Mouse (Mus musculus) brain, embryonic 14.5 days (tissue): ENCODE data around the gene Mael. TPM values are rescaled to one million over a fixed set of nuclear protein-coding genes. Genes with fewer than 3 reads are reported as not detected.

ENCODE experiments used
- DNase-seq: peaks from one replicate; pipeline ENCODE4 v3.0.0-alpha.2; 2011; ENCODE audit warnings: low read depth
- CTCF ChIP-seq: fragments of 200-500 bp; IDR thresholded peaks from 2 replicates; pipeline ENCODE4 v1.5.1; 2012; ENCODE audit warnings: inconsistent platforms, mild to moderate bottlenecking, moderate library complexity, borderline replicate concordance; ENCODE audit not compliant: insufficient read depth, insufficient read length; ENCODE audit errors: extremely low read depth
- POLR2A ChIP-seq: fragments of 200-500 bp; IDR thresholded peaks from 2 replicates; pipeline ENCODE4 v1.6.1; 2012; ENCODE audit warnings: mild to moderate bottlenecking, inconsistent platforms, borderline replicate concordance; ENCODE audit not compliant: poor library complexity, insufficient read depth, insufficient read length, severe bottlenecking; ENCODE audit errors: extremely low read depth
- polyA plus RNA-seq: library from polyadenylated mRNA; depleted of rRNA; stranded (reverse); fragments of >200 nt; gene quantifications from 2 replicates; pipeline ENCODE4 v1.2.3, GENCODE M21; 2012

Mael gene
- polyA plus RNA-seq, 1 experiment: 0.08 TPM

- TF ChIP-seq CTCF (no peak), POLR2A (no peak)
- DNase-seq: no peak
Measured at GRCm38 (mm10) chr1:166266918-166267317, 28.4 kb upstream of the Mael start.

- no peak for DNase-seq
- TF ChIP-seq POLR2A (no peak), CTCF (no peak)
Measured at GRCm38 (mm10) chr1:166266001-166266705, 27.6 kb upstream of the Mael start.

GRCm38 (mm10) chr1:166259526-166259925, 21.0 kb upstream of the Mael start:
- no peak for TF ChIP-seq CTCF
- no peak for TF ChIP-seq POLR2A
- DNase-seq: peak; percentile 20

GRCm38 (mm10) chr1:166256898-166257297, 18.4 kb upstream of the Mael start:
- TF ChIP-seq POLR2A: no peak
- no peak for TF ChIP-seq CTCF
- DNase-seq: no peak

- DNase-seq: peak; percentile 46
- TF ChIP-seq CTCF (no peak), POLR2A (no peak)
Measured at GRCm38 (mm10) chr1:166256302-166256701, 17.8 kb upstream of the Mael start.

- TF ChIP-seq POLR2A (no peak), CTCF (no peak)
- DNase-seq: peak; percentile 35
Measured at GRCm38 (mm10) chr1:166255651-166256050, 17.1 kb upstream of the Mael start.

GRCm38 (mm10) chr1:166255091-166255490, 16.5 kb upstream of the Mael start:
- no peak for TF ChIP-seq CTCF
- no peak for TF ChIP-seq POLR2A
- DNase-seq: no peak

- no peak for TF ChIP-seq POLR2A
- TF ChIP-seq CTCF: peak; percentile 22; the same call in 1 of the 2 replicates
- DNase-seq: peak; percentile 80
Measured at GRCm38 (mm10) chr1:166253898-166254894, 15.6 kb upstream of the Mael start, which contains the start of gene Ildr2. Gene Ildr2, plus strand, starts transcription at chr1:166254139.

- peak; percentile 33 for DNase-seq
Measured at GRCm38 (mm10) chr1:166244285-166244684, 5.7 kb upstream of the Mael start.

GRCm38 (mm10) chr1:166214181-166214580, 24.4 kb downstream of the Mael start:
- TF ChIP-seq CTCF: peak; percentile 17; the same call in 1 of the 2 replicates
- TF ChIP-seq POLR2A: no peak
- DNase-seq: peak; percentile 60

More at GRCm38 (mm10) chr1:166244285-166244684, 5.7 kb upstream of the Mael start:
- TF ChIP-seq CTCF (no peak), POLR2A (no peak)

- TF ChIP-seq POLR2A: no peak
- TF ChIP-seq CTCF: no peak
- no peak for DNase-seq
Measured at GRCm38 (mm10) chr1:166209371-166209770, 29.2 kb downstream of the Mael start.
